Mouse (Mus musculus) urinary bladder, postnatal 14 days (tissue): ENCODE results near the gene Dffa.
A peak's percentile ranks its signal among the peaks of the same experiment; 100 is the strongest.
"Not testable (repeated sequence)": the region's sequence is repeated elsewhere in the genome, so short reads cannot be mapped to it uniquely, and the experiment has no call there.

ENCODE experiments used
- DNase-seq: peaks from one replicate; pipeline ENCODE4 v3.0.0; 2021; ENCODE audit warnings: low spot score

Gene Dffa

GRCm38 (mm10) chr4:149148084-149148483 is 44.1 kb downstream of the Dffa start:
- no peak for DNase-seq

GRCm38 (mm10) chr4:149149196-149149595 is 45.2 kb downstream of the Dffa start:
- DNase-seq: no peak

- DNase-seq: no peak
Measured at GRCm38 (mm10) chr4:149149611-149150010, 45.7 kb downstream of the Dffa start.

- no peak for DNase-seq
Measured at GRCm38 (mm10) chr4:149150256-149150655, 46.3 kb downstream of the Dffa start.

GRCm38 (mm10) chr4:149150721-149151120 is 46.8 kb downstream of the Dffa start:
- DNase-seq: no peak

GRCm38 (mm10) chr4:149154859-149155258 is 50.9 kb downstream of the Dffa start:
- DNase-seq: no peak

- no peak for DNase-seq
Measured at GRCm38 (mm10) chr4:149155711-149156110, 51.8 kb downstream of the Dffa start.

GRCm38 (mm10) chr4:149157415-149157973 is 53.5 kb downstream of the Dffa start:
- DNase-seq: no peak

GRCm38 (mm10) chr4:149159203-149159602 is 55.3 kb downstream of the Dffa start:
- no peak for DNase-seq

- no peak for DNase-seq
Measured at GRCm38 (mm10) chr4:149159891-149160290, 55.9 kb downstream of the Dffa start.

- DNase-seq: no peak
Measured at GRCm38 (mm10) chr4:149161166-149161565, 57.2 kb downstream of the Dffa start.

- no peak for DNase-seq
Measured at GRCm38 (mm10) chr4:149163196-149163595, 59.2 kb downstream of the Dffa start.

- no peak for DNase-seq
Measured at GRCm38 (mm10) chr4:149164150-149164549, 60.2 kb downstream of the Dffa start.

- DNase-seq: peak; percentile 97
Measured at GRCm38 (mm10) chr4:149166215-149166946, 62.4 kb downstream of the Dffa start, which contains the start of gene Pgd. TSS of gene Pgd (minus strand) at chr4:149166771.

- DNase-seq: no peak
Measured at GRCm38 (mm10) chr4:149166957-149167611, 63.1 kb downstream of the Dffa start.

- no peak for DNase-seq
Measured at GRCm38 (mm10) chr4:149168016-149168415, 64.1 kb downstream of the Dffa start.

- DNase-seq: not testable (repeated sequence)
Measured at GRCm38 (mm10) chr4:149169926-149170325, 66.0 kb downstream of the Dffa start.
